Mouse (Mus musculus): ENCODE results near the gene Plekhh1. TPM values are rescaled to one million over a fixed set of nuclear protein-coding genes. Genes with fewer than 3 reads are reported as not detected.

Gene Plekhh1
- polyA plus RNA-seq, 1 experiment = 1.1 TPM

- TF ChIP-seq MYOG (IDR thresholded peaks at IDR 0.05; ENCODE audit: control insufficient read depth, extremely low read depth, insufficient read length) (no peak), CEBPB (IDR thresholded peaks at IDR 0.05; ENCODE audit: low read depth) (no peak)
- peaks cover 5% of the 10 kb centered on the region for H3K36me3 ChIP-seq (ENCODE audit: control insufficient read depth, insufficient read depth)
- no peak overlapping the region for H3K4me3 ChIP-seq (ENCODE audit: insufficient read depth, poor library complexity, severe bottlenecking)
- no peaks in the 10 kb centered on the region for H3K79me3 ChIP-seq (ENCODE audit: low read depth)
- H3ac ChIP-seq (ENCODE audit: control insufficient read depth, insufficient read length, low read depth) = no peak overlapping the region
- H3K79me2 ChIP-seq (ENCODE audit: control insufficient read depth, insufficient read depth) = no peaks in the 10 kb centered on the region
- H3K27me3 ChIP-seq (ENCODE audit: control insufficient read depth, insufficient read depth, insufficient read length) = no peaks in the 10 kb centered on the region
Measured at GRCm38 (mm10) chr12:79068306-79068705, 39.3 kb downstream of the Plekhh1 start.

GRCm38 (mm10) chr12:79069187-79069608, 40.2 kb downstream of the Plekhh1 start:
- peaks cover 5% of the 10 kb centered on the region for H3K36me3 ChIP-seq (ENCODE audit: control insufficient read depth, insufficient read depth)
- H3K79me3 ChIP-seq (ENCODE audit: low read depth) = no peaks in the 10 kb centered on the region
- H3K79me2 ChIP-seq (ENCODE audit: control insufficient read depth, insufficient read depth) = no peaks in the 10 kb centered on the region
- H3K27me3 ChIP-seq (ENCODE audit: control insufficient read depth, insufficient read depth, insufficient read length) = no peaks in the 10 kb centered on the region
- TF ChIP-seq CTCF (IDR thresholded peaks at IDR 0.05; ENCODE audit: control insufficient read depth, insufficient read depth, insufficient read length) (no peak), CEBPB (IDR thresholded peaks at IDR 0.05; ENCODE audit: low read depth) (no peak), MAX (IDR thresholded peaks at IDR 0.05) (no peak), FOSL1 (IDR thresholded peaks at IDR 0.05; ENCODE audit: insufficient read depth, low read length, poor library complexity, severe bottlenecking) (no peak), MYOD1 (IDR thresholded peaks at IDR 0.05; ENCODE audit: control insufficient read depth, insufficient read length, low read depth) (no peak), MYOG (IDR thresholded peaks at IDR 0.05; ENCODE audit: control insufficient read depth, extremely low read depth, insufficient read length) (no peak), USF1 (IDR thresholded peaks at IDR 0.05; ENCODE audit: low read depth) (no peak)
- no peak overlapping the region for H3K4me3 ChIP-seq (ENCODE audit: insufficient read depth, poor library complexity, severe bottlenecking)
- no peak overlapping the region for H3ac ChIP-seq (ENCODE audit: control insufficient read depth, insufficient read length, low read depth)

- Histone ChIP-seq H3ac (ENCODE audit: control insufficient read depth, insufficient read length, low read depth) (no peak overlapping the region), H3K4me3 (ENCODE audit: insufficient read depth, poor library complexity, severe bottlenecking) (no peak overlapping the region), H3K79me3 (ENCODE audit: low read depth) (no peaks in the 10 kb centered on the region), H3K36me3 (ENCODE audit: control insufficient read depth, insufficient read depth) (peaks cover 5% of the 10 kb centered on the region), H3K27me3 (ENCODE audit: control insufficient read depth, insufficient read depth, insufficient read length) (no peaks in the 10 kb centered on the region), H3K79me2 (ENCODE audit: control insufficient read depth, insufficient read depth) (no peaks in the 10 kb centered on the region)
- TF ChIP-seq CTCF (IDR thresholded peaks at IDR 0.05; ENCODE audit: control insufficient read depth, insufficient read depth, insufficient read length) (no peak), MYOG (IDR thresholded peaks at IDR 0.05; ENCODE audit: control insufficient read depth, extremely low read depth, insufficient read length) (no peak)
Measured at GRCm38 (mm10) chr12:79069916-79070315, 41.0 kb downstream of the Plekhh1 start.

- no peaks in the 10 kb centered on the region for H3K27me3 ChIP-seq (ENCODE audit: control insufficient read depth, insufficient read depth, insufficient read length)
- H3ac ChIP-seq (ENCODE audit: control insufficient read depth, insufficient read length, low read depth) = no peak overlapping the region
- H3K36me3 ChIP-seq (ENCODE audit: control insufficient read depth, insufficient read depth) = peaks cover 5% of the 10 kb centered on the region
- no peaks in the 10 kb centered on the region for H3K79me2 ChIP-seq (ENCODE audit: control insufficient read depth, insufficient read depth)
- no peaks in the 10 kb centered on the region for H3K79me3 ChIP-seq (ENCODE audit: low read depth)
- H3K4me3 ChIP-seq (ENCODE audit: insufficient read depth, poor library complexity, severe bottlenecking) = no peak overlapping the region
- no peak for TF ChIP-seq USF1 (IDR thresholded peaks at IDR 0.05; ENCODE audit: low read depth)
- no peak for TF ChIP-seq CEBPB (IDR thresholded peaks at IDR 0.05; ENCODE audit: low read depth)
- no peak for TF ChIP-seq MYOD1 (IDR thresholded peaks at IDR 0.05; ENCODE audit: control insufficient read depth, insufficient read length, low read depth)
Measured at GRCm38 (mm10) chr12:79070736-79071333, 41.9 kb downstream of the Plekhh1 start.

GRCm38 (mm10) chr12:79072576-79072975, 43.6 kb downstream of the Plekhh1 start:
- H3K36me3 ChIP-seq (ENCODE audit: control insufficient read depth, insufficient read depth) = peaks cover 5% of the 10 kb centered on the region

GRCm38 (mm10) chr12:79073362-79073761, 44.4 kb downstream of the Plekhh1 start:
- TF ChIP-seq MAX (IDR thresholded peaks at IDR 0.05) = no peak
- no peak for TF ChIP-seq USF1 (IDR thresholded peaks at IDR 0.05; ENCODE audit: low read depth)
- peaks cover 5% of the 10 kb centered on the region for H3K36me3 ChIP-seq (ENCODE audit: control insufficient read depth, insufficient read depth)
- no peaks in the 10 kb centered on the region for H3K27me3 ChIP-seq (ENCODE audit: control insufficient read depth, insufficient read depth, insufficient read length)
- H3K4me3 ChIP-seq (ENCODE audit: insufficient read depth, poor library complexity, severe bottlenecking) = no peak overlapping the region
- H3K79me2 ChIP-seq (ENCODE audit: control insufficient read depth, insufficient read depth) = no peaks in the 10 kb centered on the region
- no peaks in the 10 kb centered on the region for H3K79me3 ChIP-seq (ENCODE audit: low read depth)
- H3ac ChIP-seq (ENCODE audit: control insufficient read depth, insufficient read length, low read depth) = no peak overlapping the region

More at GRCm38 (mm10) chr12:79072576-79072975, 43.6 kb downstream of the Plekhh1 start:
- H3K79me2 ChIP-seq (ENCODE audit: control insufficient read depth, insufficient read depth) = no peaks in the 10 kb centered on the region
- no peaks in the 10 kb centered on the region for H3K27me3 ChIP-seq (ENCODE audit: control insufficient read depth, insufficient read depth, insufficient read length)
- no peaks in the 10 kb centered on the region for H3K79me3 ChIP-seq (ENCODE audit: low read depth)
- H3ac ChIP-seq (ENCODE audit: control insufficient read depth, insufficient read length, low read depth) = no peak overlapping the region
- H3K4me3 ChIP-seq (ENCODE audit: insufficient read depth, poor library complexity, severe bottlenecking) = no peak overlapping the region
- TF ChIP-seq USF1 (IDR thresholded peaks at IDR 0.05; ENCODE audit: low read depth) (no peak), CEBPB (IDR thresholded peaks at IDR 0.05; ENCODE audit: low read depth) (no peak), FOSL1 (IDR thresholded peaks at IDR 0.05; ENCODE audit: insufficient read depth, low read length, poor library complexity, severe bottlenecking) (no peak), MYOG (IDR thresholded peaks at IDR 0.05; ENCODE audit: control insufficient read depth, extremely low read depth, insufficient read length) (no peak), MAX (IDR thresholded peaks at IDR 0.05) (no peak)

Measured in C2C12 (cell line).